In the genomic region with DNA sequence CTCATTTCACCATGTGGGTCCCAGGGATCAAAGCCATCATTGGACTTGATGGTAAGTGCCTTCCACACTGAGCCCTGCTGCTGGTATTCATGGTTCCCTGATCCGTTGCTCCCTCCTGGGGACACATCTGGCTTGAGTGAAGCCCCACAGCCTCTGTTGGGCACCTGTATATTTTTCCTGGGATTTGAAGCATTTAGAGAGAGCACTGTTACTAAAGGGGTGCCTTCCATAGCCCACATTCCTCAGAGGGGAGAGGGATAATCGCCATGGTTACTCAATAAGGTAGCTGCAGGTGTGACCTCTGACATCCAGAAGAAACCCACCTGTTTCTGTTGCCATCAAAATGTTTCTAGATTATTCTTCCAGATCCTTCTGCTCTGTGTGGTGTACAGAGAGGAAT, we compare ENCODE assay signal across 21 mouse cellular contexts.
A peak's percentile ranks its signal among the peaks of the same experiment; 100 is the strongest.
DNase-seq lines count a peak whose midpoint lies in the region; ATAC-seq lines count a peak whose summit lies in the region.
"Had no signal": no experiment of that assay in that cellular context is flagged by ENCODE, and none has a peak within 500 bp of the region (broad histone marks: within the 10 kb centered on the region; RNA-seq: fewer than 3 reads in every experiment).

No protein-coding gene starts in this region.

- H3K9me3 ChIP-seq in embryonic facial prominence, embryonic 11.5 days (replicated peaks; ENCODE audit: control insufficient read depth, low read length) = no peaks in the 10 kb centered on the region
- no peaks in the 10 kb centered on the region for H3K9me3 ChIP-seq in embryonic facial prominence, embryonic 10.5 days
- no peaks in the 10 kb centered on the region for H3K9me3 ChIP-seq in limb, embryonic 11.5 days (ENCODE audit: control insufficient read depth, low read length)
- H3K9me3 ChIP-seq in limb, embryonic 10.5 days (replicated peaks) = no peaks in the 10 kb centered on the region
- no peaks in the 10 kb centered on the region for H3K9me3 ChIP-seq in limb, embryonic 12.5 days

- H3K4me3 ChIP-seq in embryonic facial prominence, embryonic 11.5 days (ENCODE audit: low read depth, low read length) = no peak overlapping the region
- H3K4me3 ChIP-seq in embryonic facial prominence, embryonic 10.5 days = no peak overlapping the region
- no peak overlapping the region for H3K4me3 ChIP-seq in limb, embryonic 11.5 days (ENCODE audit: low read depth, low read length)
- no peak overlapping the region for H3K4me3 ChIP-seq in limb, embryonic 10.5 days
- no peak overlapping the region for H3K4me3 ChIP-seq in limb, embryonic 12.5 days (replicated peaks)

- DNase-seq in embryonic facial prominence, embryonic 11.5 days (ENCODE audit: low spot score) = peak; percentile 39
- no peak for DNase-seq in embryonic facial prominence, embryonic 10.5 days (ENCODE audit: low spot score)
- peak; percentile 27 for DNase-seq in limb, embryonic 11.5 days (ENCODE audit: low spot score)
- no peak for DNase-seq in limb, embryonic 10.5 days (ENCODE audit: low spot score)
- no peak for DNase-seq in T-cell, adult 2 months (ENCODE audit: low spot score)
- DNase-seq: adrenal gland, adult 2 months; adrenal gland, adult 8-10 months; adrenal gland, postnatal 10 days; adrenal gland, postnatal 14 days; adrenal gland, postnatal 25 days; adrenal gland, postnatal 36 days; B cell, adult 2 months; cerebellum, adult 11 months; cerebellum, adult 11-12 months; cerebellum, adult 18-20 months; cerebellum, adult 2 months had no signal

- H3K27ac ChIP-seq in embryonic facial prominence, embryonic 11.5 days (replicated peaks; ENCODE audit: low read depth, low read length) = no peak overlapping the region
- H3K27ac ChIP-seq in embryonic facial prominence, embryonic 10.5 days (replicated peaks) = no peak overlapping the region
- H3K27ac ChIP-seq in limb, embryonic 11.5 days (replicated peaks; ENCODE audit: low read depth, low read length) = no peak overlapping the region
- H3K27ac ChIP-seq in limb, embryonic 10.5 days = no peak overlapping the region
- no peak overlapping the region for H3K27ac ChIP-seq in limb, embryonic 12.5 days

- WGBS in embryonic facial prominence, embryonic 11.5 days = 41% methylated on average over 2 of the region's 2 CpGs
- WGBS in embryonic facial prominence, embryonic 10.5 days = 55% methylated on average over 2 of the region's 2 CpGs
- WGBS in limb, embryonic 11.5 days = 46% methylated on average over 2 of the region's 2 CpGs
- 55% methylated on average over 2 of the region's 2 CpGs for WGBS in limb, embryonic 10.5 days
- 41% methylated on average over 2 of the region's 2 CpGs for WGBS in limb, embryonic 12.5 days

- no peak for ATAC-seq in embryonic facial prominence, embryonic 11.5 days (replicated peaks; ENCODE audit: insufficient number of reproducible peaks, low FRiP score, low TSS enrichment, low read depth)
- peak; percentile 54; the same call in 1 of the 2 replicates for ATAC-seq in limb, embryonic 11.5 days (ENCODE audit: insufficient number of reproducible peaks, low FRiP score, low TSS enrichment, low read depth)
- 0 out of 2 replicates have a peak, but pooled peaks have one; percentile 50 for ATAC-seq in limb, embryonic 12.5 days (ENCODE audit: insufficient number of reproducible peaks, insufficient read depth, low FRiP score, low TSS enrichment, low read depth)
- ATAC-seq: activated CD4-positive, CD25-positive, alpha-beta regulatory T cell, adult 4 months; CD4-positive, CD25-positive, alpha-beta regulatory T cell, adult 4 months; Patski had no signal

- H3K4me2 ChIP-seq in embryonic facial prominence, embryonic 11.5 days (ENCODE audit: low read depth, low read length) = no peak overlapping the region
- H3K4me2 ChIP-seq in limb, embryonic 11.5 days (ENCODE audit: low read depth, severe bottlenecking) = no peak overlapping the region
- H3K4me2 ChIP-seq in limb, embryonic 12.5 days = no peak overlapping the region

- peaks cover 2% of the 10 kb centered on the region; the same call in 1 of the 2 replicates for H3K4me1 ChIP-seq in embryonic facial prominence, embryonic 11.5 days (ENCODE audit: control insufficient read depth, insufficient read depth, low read length)
- H3K4me1 ChIP-seq in embryonic facial prominence, embryonic 10.5 days = peaks cover 64% of the 10 kb centered on the region
- peaks cover 26% of the 10 kb centered on the region for H3K4me1 ChIP-seq in limb, embryonic 11.5 days (ENCODE audit: control insufficient read depth, insufficient read depth, low read length)
- H3K4me1 ChIP-seq in limb, embryonic 10.5 days = peaks cover 73% of the 10 kb centered on the region
- peaks cover 39% of the 10 kb centered on the region for H3K4me1 ChIP-seq in limb, embryonic 12.5 days (replicated peaks)

- no peaks in the 10 kb centered on the region for H3K27me3 ChIP-seq in embryonic facial prominence, embryonic 11.5 days (ENCODE audit: control insufficient read depth, insufficient read depth, low read length)
- peaks cover 44% of the 10 kb centered on the region for H3K27me3 ChIP-seq in embryonic facial prominence, embryonic 10.5 days (replicated peaks; ENCODE audit: low read depth, poor library complexity, severe bottlenecking)
- peaks cover 4% of the 10 kb centered on the region; the same call in 1 of the 2 replicates for H3K27me3 ChIP-seq in limb, embryonic 11.5 days (ENCODE audit: control insufficient read depth, insufficient read depth, low read length)
- H3K27me3 ChIP-seq in limb, embryonic 10.5 days (ENCODE audit: low read depth, poor library complexity, severe bottlenecking) = peaks cover 73% of the 10 kb centered on the region
- H3K27me3 ChIP-seq in limb, embryonic 12.5 days = peaks cover 25% of the 10 kb centered on the region; the same call in 1 of the 2 replicates
- H3K27me3 ChIP-seq: Patski had no signal

- no peak overlapping the region for H3K9ac ChIP-seq in embryonic facial prominence, embryonic 11.5 days (replicated peaks; ENCODE audit: low read length)
- H3K9ac ChIP-seq in limb, embryonic 11.5 days (ENCODE audit: low read length) = no peak overlapping the region
- no peak overlapping the region for H3K9ac ChIP-seq in limb, embryonic 12.5 days (replicated peaks)

- no peaks in the 10 kb centered on the region for H3K36me3 ChIP-seq in embryonic facial prominence, embryonic 11.5 days (replicated peaks; ENCODE audit: control insufficient read depth, insufficient read depth, low read depth, low read length)
- H3K36me3 ChIP-seq in embryonic facial prominence, embryonic 10.5 days (replicated peaks) = no peaks in the 10 kb centered on the region
- H3K36me3 ChIP-seq in limb, embryonic 11.5 days (ENCODE audit: control insufficient read depth, insufficient read depth, low read length) = no peaks in the 10 kb centered on the region
- H3K36me3 ChIP-seq in limb, embryonic 10.5 days = no peaks in the 10 kb centered on the region
- H3K36me3 ChIP-seq in limb, embryonic 12.5 days = no peaks in the 10 kb centered on the region
- H3K36me3 ChIP-seq: G1E had no signal

Comparison
In these comparisons a context has a peak if more than half of its experiments do, and no peak if none do; other contexts are left out.
1. DNase-seq: peak in embryonic facial prominence, embryonic 11.5 days (single experiment) and limb, embryonic 11.5 days (single experiment); none in embryonic facial prominence, embryonic 10.5 days (single experiment), limb, embryonic 10.5 days (single experiment) and T-cell, adult 2 months (single experiment).